Mouse (Mus musculus): ENCODE results near the gene Sox6.

DNA sequence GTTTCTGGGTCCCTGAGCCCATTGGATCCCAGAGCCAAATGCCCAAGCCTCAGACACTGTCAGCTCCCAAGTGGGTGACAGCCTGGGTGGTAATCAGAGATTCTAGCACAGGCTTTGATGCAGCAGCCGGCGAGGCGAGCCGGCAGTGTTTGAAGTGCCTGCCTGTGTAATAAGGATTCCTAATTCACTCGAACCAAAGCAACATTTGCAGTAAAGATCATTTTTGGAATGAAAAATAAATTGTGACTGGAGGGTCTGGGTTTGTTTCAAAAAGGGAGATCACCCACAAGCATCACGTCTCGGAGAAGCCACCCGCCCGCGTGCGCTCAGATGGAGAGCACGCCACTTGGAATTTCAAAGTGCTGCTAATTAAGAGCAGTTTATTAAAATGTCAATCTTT, 617.6 kb downstream of the Sox6 start:
- TF ChIP-seq CTCF (IDR thresholded peaks at IDR 0.05; ENCODE audit: extremely low read depth, insufficient read depth, insufficient read length, insufficient replicate concordance): no peak
- TF ChIP-seq POLR2A (IDR thresholded peaks at IDR 0.05; ENCODE audit: low read depth, low read length): no peak
